Mouse (Mus musculus) olfactory bulb, adult 2 months (tissue): ENCODE results near the gene Ppfia2.

Source experiments
- CTCF ChIP-seq: fragments of 200-500 bp; IDR thresholded peaks from 2 replicates; pipeline ENCODE4 v1.5.1; 2012; ENCODE audit warnings: low read depth, mild to moderate bottlenecking, low read length, moderate library complexity; ENCODE audit not compliant: insufficient read depth
- POLR2A ChIP-seq: fragments of 200-500 bp; IDR thresholded peaks from 2 replicates; pipeline ENCODE4 v1.6.1; 2012; ENCODE audit warnings: mild to moderate bottlenecking, low read depth, low read length, moderate library complexity; ENCODE audit not compliant: insufficient read depth

GRCm38 (mm10) chr10:106665221-106665620 is 195.1 kb downstream of the Ppfia2 start:
- TF ChIP-seq CTCF (no peak), POLR2A (no peak)
